Mouse (Mus musculus): ENCODE measurements at regions not wholly inside any gene's neighbourhood (a gene's known extent, or its start where the extent isn't known, plus 50 kb on each side); places are given as distances from the start of the nearest gene placed in this dataset.
A peak's percentile ranks its signal among the peaks of the same experiment; 100 is the strongest.
"Not testable (repeated sequence)": the region's sequence is repeated elsewhere in the genome, so short reads cannot be mapped to it uniquely, and the experiment has no call there.

GRCm38 (mm10) chr6:16765354-16765753 is 132.9 kb downstream of the Tfec start:
- Histone ChIP-seq H3K4me2 (ENCODE audit: low read depth, low read length) (no peak overlapping the region), H3K4me3 (ENCODE audit: low read length) (no peak overlapping the region), H3K27ac (no peak overlapping the region), H3K9ac (replicated peaks; ENCODE audit: low read length) (no peak overlapping the region), H3K36me3 (ENCODE audit: insufficient read depth, low read length) (no peaks in the 10 kb centered on the region), H3K4me1 (ENCODE audit: insufficient read depth, low read length) (no peaks in the 10 kb centered on the region), H3K27me3 (ENCODE audit: insufficient read depth, low read length) (no peaks in the 10 kb centered on the region), H3K9me3 (ENCODE audit: low read length) (no peaks in the 10 kb centered on the region)
- ATAC-seq (no peak), DNase-seq (ENCODE audit: low spot score) (no peak)
- 69% methylated on average over 4 of the region's 4 CpGs for WGBS
- no peak for TF ChIP-seq CTCF (IDR thresholded peaks at IDR 0.05; ENCODE audit: low read depth)

- Histone ChIP-seq H3K4me3 (ENCODE audit: low read length) (no peak overlapping the region), H3K9ac (replicated peaks; ENCODE audit: low read length) (no peak overlapping the region), H3K36me3 (ENCODE audit: insufficient read depth, low read length) (no peaks in the 10 kb centered on the region), H3K27me3 (ENCODE audit: insufficient read depth, low read length) (no peaks in the 10 kb centered on the region), H3K4me2 (ENCODE audit: low read depth, low read length) (no peak overlapping the region), H3K4me1 (ENCODE audit: insufficient read depth, low read length) (no peaks in the 10 kb centered on the region), H3K27ac (no peak overlapping the region), H3K9me3 (ENCODE audit: low read length) (no peaks in the 10 kb centered on the region)
- DNase-seq (ENCODE audit: low spot score) (no peak), ATAC-seq (no peak)
- TF ChIP-seq CTCF (IDR thresholded peaks at IDR 0.05; ENCODE audit: low read depth) = no peak
- WGBS = 76% methylated on average over 5 of the region's 5 CpGs
Measured at GRCm38 (mm10) chr6:16764707-16765106, 133.5 kb downstream of the Tfec start.

GRCm38 (mm10) chr6:16755044-16755443 is 143.2 kb downstream of the Tfec start:
- H3K27me3 ChIP-seq (ENCODE audit: insufficient read depth, low read length); DNase-seq (ENCODE audit: low spot score); H3K4me2 ChIP-seq (ENCODE audit: low read depth, low read length); H3K36me3 ChIP-seq (ENCODE audit: insufficient read depth, low read length); ATAC-seq; H3K4me3 ChIP-seq (ENCODE audit: low read length); H3K9me3 ChIP-seq (ENCODE audit: low read length); H3K27ac ChIP-seq; H3K4me1 ChIP-seq (ENCODE audit: insufficient read depth, low read length); H3K9ac ChIP-seq (replicated peaks; ENCODE audit: low read length): not testable (repeated sequence)
- WGBS = 56% methylated on average over 1 of the region's 1 CpGs

GRCm38 (mm10) chr6:16733184-16733583 is 165.1 kb downstream of the Tfec start:
- DNase-seq (ENCODE audit: low spot score) (no peak), ATAC-seq (no peak)
- 72% methylated on average over 7 of the region's 7 CpGs for WGBS
- no peaks in the 10 kb centered on the region for H3K9me3 ChIP-seq (ENCODE audit: low read length)
- no peaks in the 10 kb centered on the region for H3K4me1 ChIP-seq (ENCODE audit: insufficient read depth, low read length)
- no peak overlapping the region for H3K4me2 ChIP-seq (ENCODE audit: low read depth, low read length)
- no peak overlapping the region for H3K27ac ChIP-seq
- TF ChIP-seq CTCF (IDR thresholded peaks at IDR 0.05; ENCODE audit: low read depth) = no peak
- H3K27me3 ChIP-seq (ENCODE audit: insufficient read depth, low read length) = no peaks in the 10 kb centered on the region
- H3K4me3 ChIP-seq (ENCODE audit: low read length) = no peak overlapping the region
- no peaks in the 10 kb centered on the region for H3K36me3 ChIP-seq (ENCODE audit: insufficient read depth, low read length)
- no peak overlapping the region for H3K9ac ChIP-seq (replicated peaks; ENCODE audit: low read length)

- ATAC-seq (no peak), DNase-seq (ENCODE audit: low spot score) (no peak)
- 89% methylated on average over 3 of the region's 3 CpGs for WGBS
- TF ChIP-seq CTCF (IDR thresholded peaks at IDR 0.05; ENCODE audit: low read depth) = no peak
- Histone ChIP-seq H3K27ac (no peak overlapping the region), H3K27me3 (ENCODE audit: insufficient read depth, low read length) (no peaks in the 10 kb centered on the region), H3K9ac (replicated peaks; ENCODE audit: low read length) (no peak overlapping the region), H3K9me3 (ENCODE audit: low read length) (no peaks in the 10 kb centered on the region), H3K4me2 (ENCODE audit: low read depth, low read length) (no peak overlapping the region), H3K36me3 (ENCODE audit: insufficient read depth, low read length) (no peaks in the 10 kb centered on the region), H3K4me1 (ENCODE audit: insufficient read depth, low read length) (no peaks in the 10 kb centered on the region), H3K4me3 (ENCODE audit: low read length) (no peak overlapping the region)
Measured at GRCm38 (mm10) chr6:16732095-16732494, 166.1 kb downstream of the Tfec start.

GRCm38 (mm10) chr6:16727256-16727890 is 170.9 kb downstream of the Tfec start:
- Histone ChIP-seq H3K27ac (no peak overlapping the region), H3K9ac (replicated peaks; ENCODE audit: low read length) (no peak overlapping the region), H3K4me3 (ENCODE audit: low read length) (peak overlapping the region; percentile 17), H3K27me3 (ENCODE audit: insufficient read depth, low read length) (no peaks in the 10 kb centered on the region), H3K4me1 (ENCODE audit: insufficient read depth, low read length) (no peaks in the 10 kb centered on the region), H3K9me3 (ENCODE audit: low read length) (no peaks in the 10 kb centered on the region), H3K4me2 (ENCODE audit: low read depth, low read length) (peak overlapping the region; percentile 51), H3K36me3 (ENCODE audit: insufficient read depth, low read length) (no peaks in the 10 kb centered on the region)
- DNase-seq (ENCODE audit: low spot score) = peak; percentile 45
- peak; percentile 49; the same call in 1 of the 2 replicates for ATAC-seq
- 5% methylated on average over 13 of the region's 13 CpGs for WGBS
- no peak for TF ChIP-seq CTCF (IDR thresholded peaks at IDR 0.05; ENCODE audit: low read depth)

GRCm38 (mm10) chr6:16725256-16725655 is 173.0 kb downstream of the Tfec start:
- no peak overlapping the region for H3K9ac ChIP-seq (replicated peaks; ENCODE audit: low read length)
- no peaks in the 10 kb centered on the region for H3K36me3 ChIP-seq (ENCODE audit: insufficient read depth, low read length)
- H3K4me3 ChIP-seq (ENCODE audit: low read length) = no peak overlapping the region
- H3K4me1 ChIP-seq (ENCODE audit: insufficient read depth, low read length) = no peaks in the 10 kb centered on the region
- no peak overlapping the region for H3K27ac ChIP-seq
- H3K9me3 ChIP-seq (ENCODE audit: low read length) = no peaks in the 10 kb centered on the region
- TF ChIP-seq CTCF (IDR thresholded peaks at IDR 0.05; ENCODE audit: low read depth) = no peak
- WGBS = 85% methylated on average over 2 of the region's 2 CpGs
- no peaks in the 10 kb centered on the region for H3K27me3 ChIP-seq (ENCODE audit: insufficient read depth, low read length)
- no peak for DNase-seq (ENCODE audit: low spot score)
- no peak overlapping the region for H3K4me2 ChIP-seq (ENCODE audit: low read depth, low read length)
- ATAC-seq = no peak

All from hindbrain, postnatal 0 days (tissue).